Mouse (Mus musculus) forebrain, postnatal 0 days (tissue): ENCODE measurements around the gene Hcrtr1. TPM values are rescaled to one million over a fixed set of nuclear protein-coding genes. Genes with fewer than 3 reads are reported as not detected.
A peak's percentile ranks its signal among the peaks of the same experiment; 100 is the strongest.

ENCODE experiments used
- ATAC-seq: fragments of 200-750 bp; cut with Nextera tagmentation; 2 replicates; pipeline ENCODE4 v1.8.0; 2017; ENCODE audit warnings: mild to moderate bottlenecking, moderate library complexity
- DNase-seq: peaks from one replicate; pipeline ENCODE4 v3.0.0-alpha.2; 2015
- H3K27ac ChIP-seq: fragments of 300-500 bp; sonication (generic); 2 replicates; pipeline ENCODE4 v1.5.1; 2014; ENCODE audit warnings: low read depth, mild to moderate bottlenecking, antibody characterized with exemption, low read length, moderate library complexity, mixed read lengths
- H3K27me3 ChIP-seq: fragments of 300-500 bp; sonication (generic); 2 replicates; pipeline ENCODE4 v1.6.1; 2014; ENCODE audit warnings: mild to moderate bottlenecking, low read length, mixed read lengths; ENCODE audit not compliant: insufficient read depth
- H3K36me3 ChIP-seq: fragments of 300-500 bp; sonication (generic); 2 replicates; pipeline ENCODE4 v1.6.1; 2014; ENCODE audit warnings: mild to moderate bottlenecking, moderate library complexity; ENCODE audit not compliant: insufficient read depth
- H3K4me1 ChIP-seq: fragments of 300-500 bp; sonication (generic); 2 replicates; pipeline ENCODE4 v1.6.1; 2014; ENCODE audit warnings: antibody characterized with exemption; ENCODE audit not compliant: insufficient read depth
- H3K4me2 ChIP-seq: fragments of 300-500 bp; sonication (generic); 2 replicates; pipeline ENCODE4 v1.6.1; 2014; ENCODE audit warnings: low read depth, mild to moderate bottlenecking, moderate library complexity
- H3K4me3 ChIP-seq: fragments of 300-500 bp; sonication (generic); 2 replicates; pipeline ENCODE4 v1.5.1; 2014; ENCODE audit warnings: low read depth, low read length, mixed read lengths
- H3K9ac ChIP-seq: fragments of 300-500 bp; sonication (generic); 2 replicates; pipeline ENCODE4 v1.6.1; 2014; ENCODE audit warnings: mild to moderate bottlenecking
- H3K9me3 ChIP-seq: fragments of 300-500 bp; sonication (generic); 2 replicates; pipeline ENCODE4 v1.6.1; 2016; ENCODE audit warnings: low read length
- CTCF ChIP-seq: sonication (generic); IDR thresholded peaks from 2 replicates; pipeline ENCODE4 v1.5.1; 2016; ENCODE audit warnings: antibody characterized with exemption, control low read depth, low read depth
- WGBS: fragments of 180-500 bp; shearing (Covaris S2); extraction: QIAGEN DNeasy Blood & Tissue Kit; methylation state at CpG from one replicate; pipeline ENCODE4 v1.1.7; 2014; 5-methylcytosine and 5-hydroxymethylcytosine counted together
- polyA plus RNA-seq: library from polyadenylated mRNA; unstranded; fragments of >200 nt; fragmentation: Nextera tagmentation; extraction: Ambion mirVana; gene quantifications from 2 replicates; pipeline ENCODE4 v1.2.1, GENCODE M21; 2015
- total RNA-seq: library from RNA; depleted of rRNA; stranded (reverse); fragments of >200 nt; gene quantifications from 2 replicates; pipeline ENCODE4 v1.2.3, GENCODE M21; 2014

The Hcrtr1 gene
- total and polyA plus RNA-seq, 2 experiments from 2014 or later: 2.5 to 5.0 TPM

GRCm38 (mm10) chr4:130133399-130133798, 5.8 kb downstream of the Hcrtr1 start:
- Histone ChIP-seq H3K4me1 (no peaks in the 10 kb centered on the region), H3K4me2 (no peak overlapping the region), H3K27me3 (peaks cover 4% of the 10 kb centered on the region; the same call in 1 of the 2 replicates), H3K9ac (no peak overlapping the region), H3K9me3 (no peaks in the 10 kb centered on the region), H3K36me3 (0 out of 2 replicates have a peak, but pooled peaks cover 3% of the 10 kb centered on the region), H3K27ac (no peak overlapping the region), H3K4me3 (no peak overlapping the region)
- WGBS: 57% methylated on average over 6 of the region's 6 CpGs
- ATAC-seq: no peak
- DNase-seq: peak; percentile 6
- no peak for TF ChIP-seq CTCF

GRCm38 (mm10) chr4:130131448-130132105, 7.6 kb downstream of the Hcrtr1 start:
- no peak for ATAC-seq
- no peaks in the 10 kb centered on the region for H3K4me1 ChIP-seq
- no peak for DNase-seq
- no peak overlapping the region for H3K4me3 ChIP-seq
- no peak overlapping the region for H3K4me2 ChIP-seq
- H3K27me3 ChIP-seq: no peaks in the 10 kb centered on the region
- no peak overlapping the region for H3K27ac ChIP-seq
- no peak overlapping the region for H3K9ac ChIP-seq
- no peak for TF ChIP-seq CTCF
- WGBS: 82% methylated on average over 7 of the region's 7 CpGs
- H3K9me3 ChIP-seq: no peaks in the 10 kb centered on the region
- peaks cover 13% of the 10 kb centered on the region; the same call in 1 of the 2 replicates for H3K36me3 ChIP-seq

- Histone ChIP-seq H3K9me3 (no peaks in the 10 kb centered on the region), H3K4me1 (no peaks in the 10 kb centered on the region), H3K27me3 (no peaks in the 10 kb centered on the region), H3K36me3 (peaks cover 21% of the 10 kb centered on the region), H3K4me2 (no peak overlapping the region), H3K4me3 (no peak overlapping the region), H3K9ac (no peak overlapping the region), H3K27ac (no peak overlapping the region)
- DNase-seq (no peak), ATAC-seq (no peak)
- TF ChIP-seq CTCF: no peak
- WGBS: 53% methylated on average over 13 of the region's 13 CpGs
Observed at GRCm38 (mm10) chr4:130130641-130131350, 8.4 kb downstream of the Hcrtr1 start.

GRCm38 (mm10) chr4:130130082-130130481, 9.1 kb downstream of the Hcrtr1 start:
- DNase-seq (no peak), ATAC-seq (no peak)
- Histone ChIP-seq H3K27ac (no peak overlapping the region), H3K27me3 (no peaks in the 10 kb centered on the region), H3K4me2 (no peak overlapping the region), H3K9me3 (no peaks in the 10 kb centered on the region), H3K9ac (no peak overlapping the region), H3K36me3 (peaks cover 28% of the 10 kb centered on the region), H3K4me3 (no peak overlapping the region), H3K4me1 (no peaks in the 10 kb centered on the region)
- 64% methylated on average over 10 of the region's 10 CpGs for WGBS
- no peak for TF ChIP-seq CTCF

- Histone ChIP-seq H3K36me3 (peaks cover 34% of the 10 kb centered on the region), H3K4me1 (no peaks in the 10 kb centered on the region), H3K9me3 (no peaks in the 10 kb centered on the region), H3K4me3 (no peak overlapping the region), H3K9ac (no peak overlapping the region), H3K4me2 (no peak overlapping the region), H3K27me3 (no peaks in the 10 kb centered on the region), H3K27ac (no peak overlapping the region)
- TF ChIP-seq CTCF: no peak
- ATAC-seq: no peak
- WGBS: 89% methylated on average over 5 of the region's 5 CpGs
- no peak for DNase-seq
Observed at GRCm38 (mm10) chr4:130128907-130129306, 10.3 kb downstream of the Hcrtr1 start.

GRCm38 (mm10) chr4:130125935-130126334, 13.2 kb downstream of the Hcrtr1 start:
- WGBS: 83% methylated on average over 5 of the region's 5 CpGs
- no peaks in the 10 kb centered on the region for H3K9me3 ChIP-seq
- no peaks in the 10 kb centered on the region for H3K27me3 ChIP-seq
- no peak for TF ChIP-seq CTCF
- DNase-seq (no peak), ATAC-seq (no peak)
- H3K36me3 ChIP-seq: peaks cover 59% of the 10 kb centered on the region
- no peak overlapping the region for H3K4me3 ChIP-seq
- H3K4me2 ChIP-seq: no peak overlapping the region
- no peak overlapping the region for H3K27ac ChIP-seq
- H3K4me1 ChIP-seq: no peaks in the 10 kb centered on the region
- no peak overlapping the region for H3K9ac ChIP-seq

- 87% methylated on average over 6 of the region's 6 CpGs for WGBS
- Histone ChIP-seq H3K9me3 (no peaks in the 10 kb centered on the region), H3K27ac (no peak overlapping the region), H3K4me1 (no peaks in the 10 kb centered on the region), H3K4me2 (no peak overlapping the region), H3K36me3 (peaks cover 59% of the 10 kb centered on the region), H3K27me3 (no peaks in the 10 kb centered on the region), H3K4me3 (no peak overlapping the region), H3K9ac (no peak overlapping the region)
- no peak for DNase-seq
- no peak for ATAC-seq
- no peak for TF ChIP-seq CTCF
Observed at GRCm38 (mm10) chr4:130125164-130125563, 14.0 kb downstream of the Hcrtr1 start.
